Mouse (Mus musculus) liver, embryonic 12.5 days (tissue): ENCODE data around the gene Slc22a3. TPM values are rescaled to one million over a fixed set of nuclear protein-coding genes. Genes with fewer than 3 reads are reported as not detected.

ENCODE experiments used
- ATAC-seq: fragments of 200-750 bp; cut with Nextera tagmentation; 2 replicates; pipeline ENCODE4 v1.8.0; 2017; ENCODE audit warnings: moderate number of reproducible peaks, mild to moderate bottlenecking, moderate library complexity
- H3K27ac ChIP-seq: fragments of 300-500 bp; sonication (generic); 2 replicates; pipeline ENCODE4 v1.5.1; 2016; ENCODE audit warnings: mild to moderate bottlenecking
- H3K27me3 ChIP-seq: fragments of 300-500 bp; sonication (generic); replicated peaks from 2 replicates; pipeline ENCODE4 v1.6.1; 2016; ENCODE audit warnings: mild to moderate bottlenecking, moderate library complexity
- H3K36me3 ChIP-seq: fragments of 300-500 bp; sonication (generic); 2 replicates; pipeline ENCODE4 v1.6.1; 2016; ENCODE audit warnings: mild to moderate bottlenecking, moderate library complexity
- H3K4me1 ChIP-seq: fragments of 300-500 bp; sonication (generic); 2 replicates; pipeline ENCODE4 v1.6.1; 2016
- H3K4me2 ChIP-seq: fragments of 300-500 bp; sonication (generic); 2 replicates; pipeline ENCODE4 v1.6.1; 2016; ENCODE audit warnings: mild to moderate bottlenecking, moderate library complexity
- H3K4me3 ChIP-seq: fragments of 300-500 bp; sonication (generic); 2 replicates; pipeline ENCODE4 v1.5.1; 2016; ENCODE audit warnings: mild to moderate bottlenecking, moderate library complexity
- H3K9ac ChIP-seq: fragments of 300-500 bp; sonication (generic); 2 replicates; pipeline ENCODE4 v1.6.1; 2016; ENCODE audit warnings: mild to moderate bottlenecking, moderate library complexity
- H3K9me3 ChIP-seq: fragments of 300-500 bp; sonication (generic); replicated peaks from 2 replicates; pipeline ENCODE4 v1.6.1; 2016; ENCODE audit warnings: mild to moderate bottlenecking, moderate library complexity
- WGBS: fragments of 180-500 bp; shearing (Covaris S2); methylation state at CpG from one replicate; pipeline ENCODE4 v1.1.7; 2016; ENCODE audit not compliant: insufficient replicate concordance; 5-methylcytosine and 5-hydroxymethylcytosine counted together
- polyA plus RNA-seq: library from polyadenylated mRNA; unstranded; fragments of >200 nt; fragmentation: Nextera tagmentation; extraction: Ambion mirVana; gene quantifications from 2 replicates; pipeline ENCODE4 v1.2.1, GENCODE M21; 2016

The Slc22a3 gene
- 2.2 and 2.5 TPM in 2 replicates for polyA plus RNA-seq

GRCm38 (mm10) chr17:12507654-12508204, at the start of gene Slc22a3:
TSS of gene Slc22a3 (minus strand) at chr17:12507704.
- H3K27ac ChIP-seq: no peak within 1 kb of the TSS
- no peaks in the 10 kb centered on the region for H3K36me3 ChIP-seq
- ATAC-seq: peak; percentile 53
- 8% methylated on average over 14 of the region's 14 CpGs for WGBS
- H3K4me2 ChIP-seq: peak within 1 kb of the TSS; percentile 76
- H3K4me1 ChIP-seq: peaks cover 43% of the 10 kb centered on the region
- peaks cover 48% of the 10 kb centered on the region for H3K27me3 ChIP-seq
- peak within 1 kb of the TSS; percentile 56 for H3K9ac ChIP-seq
- H3K9me3 ChIP-seq: no peaks in the 10 kb centered on the region
- H3K4me3 ChIP-seq: peak within 1 kb of the TSS; percentile 53

- H3K4me3 ChIP-seq: no peak overlapping the region
- 55% methylated on average over 13 of the region's 13 CpGs for WGBS
- H3K9ac ChIP-seq: no peak overlapping the region
- ATAC-seq: no peak
- H3K4me2 ChIP-seq: no peak overlapping the region
- no peaks in the 10 kb centered on the region for H3K36me3 ChIP-seq
- no peaks in the 10 kb centered on the region for H3K9me3 ChIP-seq
- peaks cover 14% of the 10 kb centered on the region; the same call in 1 of the 2 replicates for H3K27me3 ChIP-seq
- no peaks in the 10 kb centered on the region for H3K4me1 ChIP-seq
- H3K27ac ChIP-seq: no peak overlapping the region
Measured at GRCm38 (mm10) chr17:12534353-12535145, 27.0 kb upstream of the Slc22a3 start.

- no peak overlapping the region for H3K9ac ChIP-seq
- H3K4me1 ChIP-seq: no peaks in the 10 kb centered on the region
- no peak overlapping the region for H3K4me3 ChIP-seq
- H3K27ac ChIP-seq: no peak overlapping the region
- WGBS: 21% methylated on average over 5 of the region's 5 CpGs
- H3K9me3 ChIP-seq: no peaks in the 10 kb centered on the region
- no peaks in the 10 kb centered on the region for H3K36me3 ChIP-seq
- no peak for ATAC-seq
- H3K4me2 ChIP-seq: no peak overlapping the region
- H3K27me3 ChIP-seq: peaks cover 10% of the 10 kb centered on the region; the same call in 1 of the 2 replicates
Measured at GRCm38 (mm10) chr17:12532115-12532514, 24.6 kb upstream of the Slc22a3 start.

- 64% methylated on average over 6 of the region's 6 CpGs for WGBS
- H3K4me3 ChIP-seq: no peak overlapping the region
- H3K27me3 ChIP-seq: peaks cover 8% of the 10 kb centered on the region; the same call in 1 of the 2 replicates
- H3K36me3 ChIP-seq: no peaks in the 10 kb centered on the region
- no peaks in the 10 kb centered on the region for H3K9me3 ChIP-seq
- no peak overlapping the region for H3K4me2 ChIP-seq
- H3K4me1 ChIP-seq: no peaks in the 10 kb centered on the region
- no peak for ATAC-seq
- no peak overlapping the region for H3K27ac ChIP-seq
- H3K9ac ChIP-seq: no peak overlapping the region
Measured at GRCm38 (mm10) chr17:12530081-12530480, 22.6 kb upstream of the Slc22a3 start.

GRCm38 (mm10) chr17:12529384-12529985, 22.0 kb upstream of the Slc22a3 start:
- 65% methylated on average over 4 of the region's 4 CpGs for WGBS
- no peaks in the 10 kb centered on the region for H3K36me3 ChIP-seq
- no peak for ATAC-seq

GRCm38 (mm10) chr17:12519089-12519488, 11.6 kb upstream of the Slc22a3 start:
- Histone ChIP-seq H3K27ac (no peak overlapping the region), H3K4me3 (no peak overlapping the region), H3K4me1 (no peaks in the 10 kb centered on the region; the same call in 1 of the 2 replicates), H3K27me3 (no peaks in the 10 kb centered on the region; the same call in 1 of the 2 replicates), H3K4me2 (no peak overlapping the region), H3K9me3 (0 out of 2 replicates have a peak, but pooled peaks cover 7% of the 10 kb centered on the region), H3K9ac (no peak overlapping the region), H3K36me3 (no peaks in the 10 kb centered on the region)
- ATAC-seq: no peak
- 24% methylated on average over 2 of the region's 2 CpGs for WGBS

More at GRCm38 (mm10) chr17:12529384-12529985, 22.0 kb upstream of the Slc22a3 start:
- Histone ChIP-seq H3K27me3 (peaks cover 8% of the 10 kb centered on the region; the same call in 1 of the 2 replicates), H3K4me3 (no peak overlapping the region), H3K9me3 (no peaks in the 10 kb centered on the region), H3K4me1 (no peaks in the 10 kb centered on the region), H3K9ac (no peak overlapping the region), H3K27ac (no peak overlapping the region), H3K4me2 (no peak overlapping the region)

- H3K27me3 ChIP-seq: no peaks in the 10 kb centered on the region; the same call in 1 of the 2 replicates
- no peak for ATAC-seq
- H3K9me3 ChIP-seq: 0 out of 2 replicates have a peak, but pooled peaks cover 7% of the 10 kb centered on the region
- H3K4me1 ChIP-seq: peaks cover 7% of the 10 kb centered on the region
- no peak overlapping the region for H3K27ac ChIP-seq
- no peak overlapping the region for H3K9ac ChIP-seq
- WGBS: 58% methylated on average over 6 of the region's 6 CpGs
- no peak overlapping the region for H3K4me3 ChIP-seq
- H3K36me3 ChIP-seq: no peaks in the 10 kb centered on the region
- no peak overlapping the region for H3K4me2 ChIP-seq
Measured at GRCm38 (mm10) chr17:12518194-12518593, 10.7 kb upstream of the Slc22a3 start.

- no peak overlapping the region for H3K9ac ChIP-seq
- 47% methylated on average over 5 of the region's 5 CpGs for WGBS
- H3K36me3 ChIP-seq: no peaks in the 10 kb centered on the region
- H3K4me1 ChIP-seq: peaks cover 24% of the 10 kb centered on the region
- H3K27ac ChIP-seq: no peak overlapping the region
- no peak for ATAC-seq
- H3K4me3 ChIP-seq: no peak overlapping the region
- H3K4me2 ChIP-seq: no peak overlapping the region
- H3K9me3 ChIP-seq: no peaks in the 10 kb centered on the region
- H3K27me3 ChIP-seq: peaks cover under 1% of the 10 kb centered on the region
Measured at GRCm38 (mm10) chr17:12513997-12514396, 6.5 kb upstream of the Slc22a3 start.

- WGBS: 25% methylated on average over 9 of the region's 9 CpGs
Measured at GRCm38 (mm10) chr17:12513107-12513923, 5.8 kb upstream of the Slc22a3 start.

GRCm38 (mm10) chr17:12511193-12511592, 3.7 kb upstream of the Slc22a3 start:
- ATAC-seq: no peak
- no peaks in the 10 kb centered on the region for H3K9me3 ChIP-seq
- H3K27ac ChIP-seq: no peak overlapping the region
- peaks cover 45% of the 10 kb centered on the region for H3K4me1 ChIP-seq
- H3K27me3 ChIP-seq: peaks cover 29% of the 10 kb centered on the region
- H3K9ac ChIP-seq: no peak overlapping the region
- WGBS: 31% methylated on average over 3 of the region's 3 CpGs
- no peak overlapping the region for H3K4me3 ChIP-seq
- H3K36me3 ChIP-seq: no peaks in the 10 kb centered on the region
- H3K4me2 ChIP-seq: no peak overlapping the region

More at GRCm38 (mm10) chr17:12513107-12513923, 5.8 kb upstream of the Slc22a3 start:
- Histone ChIP-seq H3K36me3 (no peaks in the 10 kb centered on the region), H3K4me3 (no peak overlapping the region), H3K4me2 (peak overlapping the region; percentile 33), H3K27me3 (peaks cover 7% of the 10 kb centered on the region), H3K27ac (peak overlapping the region; percentile 45; the same call in 1 of the 2 replicates), H3K9me3 (no peaks in the 10 kb centered on the region), H3K9ac (no peak overlapping the region), H3K4me1 (peaks cover 27% of the 10 kb centered on the region)
- peak; percentile 77 for ATAC-seq

- Histone ChIP-seq H3K27ac (no peak overlapping the region), H3K36me3 (no peaks in the 10 kb centered on the region), H3K4me3 (no peak overlapping the region), H3K4me2 (no peak overlapping the region), H3K4me1 (peaks cover 50% of the 10 kb centered on the region), H3K27me3 (peaks cover 48% of the 10 kb centered on the region), H3K9ac (no peak overlapping the region), H3K9me3 (no peaks in the 10 kb centered on the region)
- WGBS: 40% methylated on average over 7 of the region's 7 CpGs
- ATAC-seq: no peak
Measured at GRCm38 (mm10) chr17:12508376-12508775, 872 bp upstream of the Slc22a3 start.
